Mouse (Mus musculus) lung, adult 2 months (tissue): Measurements from ENCODE around the gene Olfr1328. TPM values are rescaled to one million over a fixed set of nuclear protein-coding genes. Genes with fewer than 3 reads are reported as not detected.
"Not testable (repeated sequence)": the region's sequence is repeated elsewhere in the genome, so short reads cannot be mapped to it uniquely, and the experiment has no call there.

Experiments
- DNase-seq: peaks from one replicate; pipeline ENCODE4 v3.0.0; 2022
- H3K4me1 ChIP-seq: fragments of 200-500 bp; 2 replicates; pipeline ENCODE4 v1.6.1; 2011; ENCODE audit warnings: low read length; ENCODE audit not compliant: control insufficient read depth, insufficient read depth
- H3K4me3 ChIP-seq: fragments of 200-500 bp; replicated peaks from 2 replicates; pipeline ENCODE3; 2011; ENCODE audit warnings: low read depth, mild to moderate bottlenecking, control low read depth, low read length; ENCODE audit errors: extremely low read depth
- CTCF ChIP-seq: fragments of 200-500 bp; IDR thresholded peaks from 2 replicates; pipeline ENCODE4 v1.5.1; 2011; ENCODE audit warnings: mild to moderate bottlenecking, low read length, control low read depth; ENCODE audit not compliant: insufficient read depth
- POLR2A ChIP-seq: fragments of 200-500 bp; IDR thresholded peaks from 2 replicates; pipeline ENCODE4 v1.6.1; 2011; ENCODE audit warnings: low read depth, mild to moderate bottlenecking, control low read depth, low read length, borderline replicate concordance; ENCODE audit errors: extremely low read depth
- WGBS: fragments of 180-500 bp; shearing (Covaris S2); methylation state at CpG from one replicate; pipeline ENCODE4 v1.1.7; 2018; 5-methylcytosine and 5-hydroxymethylcytosine counted together
- polyA plus RNA-seq: library from polyadenylated mRNA; depleted of rRNA; stranded (reverse); fragments of >200 nt; gene quantifications from 2 replicates; pipeline ENCODE4 v1.2.3, GENCODE M21; 2012; rRNA removed

Olfr1328 gene
- polyA plus RNA-seq, result not detected in 2 replicates

DNA sequence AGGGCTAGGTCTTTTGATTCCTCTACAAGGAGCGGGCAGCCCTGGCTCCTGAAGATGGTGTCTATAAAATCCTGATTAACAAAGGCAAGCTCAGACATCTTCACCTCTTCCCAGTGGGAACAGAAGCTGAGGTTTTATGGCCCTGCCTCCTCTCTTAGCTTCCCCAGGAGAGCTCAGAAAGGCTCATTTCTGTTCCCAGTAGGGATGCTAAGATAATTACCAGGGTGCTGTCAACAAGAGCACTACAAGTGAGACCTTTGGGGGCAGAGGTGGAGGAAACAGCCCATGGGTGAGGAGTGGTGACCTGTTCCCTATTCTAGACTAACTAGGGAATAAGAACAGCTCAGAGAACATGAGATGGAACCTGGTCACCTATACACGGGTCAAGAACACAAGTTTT, at the start of gene Olfr1328:
TSS of gene Olfr1328 (minus strand) at position 101 of the 400 bp plus-strand sequence.
- H3K4me1 ChIP-seq, result no peaks in the 10 kb centered on the region
- DNase-seq, result no peak
- H3K4me3 ChIP-seq, result no peak within 1 kb of the TSS
- TF ChIP-seq CTCF, result no peak
- TF ChIP-seq POLR2A, result no peak
- WGBS, result 75% methylated on average over 2 of the region's 2 CpGs

DNA sequence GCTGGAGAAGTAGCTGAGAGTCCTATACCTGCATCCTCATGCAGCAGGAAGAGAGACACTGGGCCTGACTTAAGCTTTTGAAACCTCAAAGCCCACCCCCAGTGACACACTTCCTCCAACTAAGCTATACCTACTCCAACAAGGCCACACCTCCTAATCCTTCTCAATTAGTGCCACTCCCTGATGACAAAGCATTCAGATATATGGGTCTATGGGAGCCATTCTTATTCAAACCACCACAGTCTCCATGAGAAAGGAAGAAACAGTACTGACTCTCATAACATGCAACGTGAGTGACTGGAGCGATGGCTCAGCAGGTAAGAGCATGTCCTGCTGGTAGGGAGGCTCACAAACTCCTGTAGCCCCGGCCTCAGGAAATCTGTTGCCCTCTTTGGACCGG, 46.9 kb upstream of the Olfr1328 start:
- DNase-seq, result no peak
- no peaks in the 10 kb centered on the region for H3K4me1 ChIP-seq
- 84% methylated on average over 4 of the region's 4 CpGs for WGBS
- no peak overlapping the region for H3K4me3 ChIP-seq
- TF ChIP-seq POLR2A (no peak), CTCF (no peak)

DNA sequence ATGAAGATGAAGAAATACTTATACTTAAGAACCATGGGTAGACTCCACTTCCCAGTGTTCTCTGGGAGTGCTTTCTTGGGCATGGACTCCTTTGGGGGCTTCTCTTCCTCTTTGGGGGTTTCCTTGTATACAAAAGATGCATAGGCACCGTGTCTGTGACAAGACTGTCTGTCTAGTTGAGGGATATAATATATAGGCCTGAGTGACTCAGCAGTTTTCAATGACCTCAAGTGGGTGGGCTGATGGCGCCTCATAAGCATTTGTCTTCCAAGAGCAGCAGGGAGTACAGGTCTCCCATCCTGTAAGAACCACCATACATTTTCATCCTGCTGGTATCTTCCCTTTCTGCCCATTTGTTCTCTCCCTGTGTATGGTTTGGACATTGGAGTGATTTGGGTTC, 34.9 kb upstream of the Olfr1328 start:
- 59% methylated on average over 2 of the region's 2 CpGs for WGBS
- no peak for TF ChIP-seq POLR2A
- TF ChIP-seq CTCF, result no peak

DNA sequence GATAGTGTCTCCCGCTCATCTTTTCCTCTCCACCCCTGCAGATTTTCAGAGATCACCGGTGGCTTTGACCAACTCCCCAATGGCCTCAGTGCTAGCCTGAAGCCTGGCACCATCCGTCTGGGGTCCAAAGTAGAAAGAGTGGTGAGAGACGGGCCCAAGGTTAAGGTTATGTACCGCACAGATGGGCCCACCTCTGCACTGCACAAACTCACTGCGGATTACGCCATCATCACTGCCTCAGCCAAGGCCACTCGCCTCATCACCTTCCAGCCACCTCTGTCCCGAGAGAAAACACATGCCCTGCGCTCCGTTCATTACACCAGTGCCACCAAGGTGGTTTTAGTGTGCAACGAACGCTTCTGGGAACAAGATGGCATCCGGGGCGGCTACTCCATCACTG, 29.3 kb upstream of the Olfr1328 start:
- Histone ChIP-seq H3K4me1 (no peaks in the 10 kb centered on the region), H3K4me3 (no peak overlapping the region)
- no peak for DNase-seq
- 90% methylated on average over 15 of the region's 15 CpGs for WGBS
- TF ChIP-seq POLR2A, result no peak
- no peak for TF ChIP-seq CTCF

More for the DNA sequence above, 34.9 kb upstream of the Olfr1328 start:
- DNase-seq, result no peak
- Histone ChIP-seq H3K4me3 (no peak overlapping the region), H3K4me1 (no peaks in the 10 kb centered on the region)

DNA sequence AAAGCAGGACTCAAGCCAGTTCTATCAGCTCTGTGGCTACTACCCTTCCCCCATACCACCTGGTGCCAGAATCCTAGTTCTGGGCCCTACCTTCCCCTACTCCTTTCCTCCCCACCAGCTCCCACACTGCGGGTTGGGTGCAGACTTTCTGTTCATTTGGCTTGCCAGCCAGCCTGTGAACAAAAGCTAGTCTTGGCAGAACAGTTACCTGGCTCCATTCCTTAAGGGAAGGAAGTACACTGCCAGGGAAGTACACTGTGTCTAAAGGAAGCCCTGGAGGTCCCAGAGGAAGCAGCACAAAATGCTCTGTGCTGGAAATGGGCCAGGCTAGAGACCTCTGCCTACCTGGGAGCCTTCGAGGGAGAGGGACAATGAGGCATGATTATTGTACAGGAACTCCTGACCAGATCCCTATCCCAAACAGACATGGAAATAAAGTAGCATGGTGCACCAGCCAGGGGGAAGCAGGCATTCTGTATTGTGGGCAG, 22.8 kb upstream of the Olfr1328 start, which contains the start of gene Lao1:
TSS of gene Lao1 (plus strand) at position 438 of the 488 bp plus-strand sequence.
- 51% methylated on average over 2 of the region's 2 CpGs for WGBS
- DNase-seq, result peak; percentile 3
- TF ChIP-seq CTCF, result no peak
- TF ChIP-seq POLR2A, result no peak
- Histone ChIP-seq H3K4me3 (no peak within 1 kb of the TSS), H3K4me1 (no peaks in the 10 kb centered on the region)

DNA sequence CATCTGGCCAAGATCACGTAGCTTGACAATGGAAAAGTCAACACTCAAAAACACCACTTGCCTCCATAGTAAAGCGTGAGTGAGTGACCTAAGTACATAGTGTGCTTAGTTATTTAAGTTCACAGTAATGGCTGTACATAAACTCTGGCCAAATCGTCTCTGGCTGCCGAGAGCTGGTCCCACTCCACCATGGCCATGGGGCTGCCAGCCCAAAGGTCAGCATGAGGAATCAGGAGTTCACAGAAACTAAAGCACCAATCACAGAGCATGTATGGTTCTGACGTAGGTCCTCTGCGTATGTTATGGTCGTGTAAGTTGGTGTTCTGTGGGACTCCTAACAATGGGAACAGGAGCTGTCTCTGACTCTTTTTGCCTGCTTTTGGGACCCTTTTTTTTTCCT, 20.4 kb upstream of the Olfr1328 start:
- no peaks in the 10 kb centered on the region for H3K4me1 ChIP-seq
- WGBS, result 72% methylated on average over 7 of the region's 7 CpGs
- DNase-seq, result no peak
- H3K4me3 ChIP-seq, result no peak overlapping the region
- TF ChIP-seq POLR2A, result no peak
- no peak for TF ChIP-seq CTCF

DNA sequence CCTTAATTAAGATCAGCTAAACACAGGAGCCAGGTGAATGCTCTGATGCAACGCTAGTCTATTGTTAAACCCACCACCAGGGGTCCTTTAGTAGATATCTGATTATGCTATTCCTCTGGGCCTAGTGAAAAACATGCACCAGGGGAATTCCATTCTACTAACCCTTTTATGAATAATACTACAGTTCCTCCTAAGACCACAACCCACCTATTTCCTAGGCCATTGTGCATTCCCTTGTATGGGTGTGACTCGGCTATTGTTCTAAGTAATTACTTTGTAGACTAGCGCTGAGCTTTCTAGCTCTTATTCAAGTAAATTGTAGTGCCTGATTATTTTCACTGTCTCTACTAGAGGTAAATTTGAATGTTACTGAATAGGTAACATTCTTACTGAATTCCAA, 7.1 kb downstream of the Olfr1328 start:
- not testable (repeated sequence) for DNase-seq, H3K4me1 ChIP-seq, H3K4me3 ChIP-seq
- 81% methylated on average over 3 of the region's 3 CpGs for WGBS

DNA sequence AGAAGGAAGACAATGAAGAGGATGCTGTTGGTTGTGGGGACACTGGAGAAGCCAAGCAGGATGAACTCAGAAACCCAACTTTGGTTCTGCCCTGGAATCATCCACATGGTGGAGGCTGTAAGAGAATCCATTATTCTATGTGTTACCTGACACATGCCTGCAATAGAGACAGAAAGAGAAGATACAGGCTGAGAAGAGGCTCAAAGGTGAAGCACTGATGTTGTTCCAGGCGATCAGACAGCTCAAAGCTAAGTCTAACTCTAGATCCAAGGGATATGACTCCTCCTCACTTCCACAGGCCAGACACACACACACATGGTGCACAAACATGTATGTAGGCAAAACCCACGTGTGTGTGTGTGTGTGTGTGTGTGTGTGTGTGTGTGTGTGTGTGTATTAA, 21.0 kb downstream of the Olfr1328 start, which contains the start of gene Olfr1329:
TSS of gene Olfr1329 (minus strand) at position 101 of the 400 bp plus-strand sequence.
- not testable (repeated sequence) for DNase-seq, H3K4me3 ChIP-seq, H3K4me1 ChIP-seq
- 58% methylated on average over 2 of the region's 2 CpGs for WGBS

DNA sequence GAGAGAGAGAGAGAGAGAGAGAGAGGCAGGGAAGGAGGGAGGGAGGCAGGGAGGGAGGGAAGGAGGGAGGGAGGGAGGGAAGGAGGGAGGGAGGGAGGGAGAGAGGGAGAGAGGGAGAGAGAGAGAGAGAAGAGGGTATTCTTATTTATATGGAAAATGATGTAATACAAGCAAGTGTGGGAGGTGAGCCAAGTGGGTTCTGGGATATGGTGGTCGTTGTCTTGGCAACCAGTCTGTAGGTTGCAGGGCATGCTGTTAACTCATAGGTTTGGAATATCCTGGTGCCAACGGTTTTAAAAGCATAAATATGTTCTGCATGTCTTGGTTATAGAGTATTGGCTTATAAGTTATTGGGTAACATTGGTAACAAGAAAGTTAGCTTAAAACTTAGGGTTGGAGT, 36.4 kb downstream of the Olfr1328 start:
- Histone ChIP-seq H3K4me3 (no peak overlapping the region), H3K4me1 (no peaks in the 10 kb centered on the region)
- no peak for DNase-seq
- TF ChIP-seq CTCF (no peak), POLR2A (no peak)
- WGBS, result 58% methylated on average over 2 of the region's 2 CpGs

DNA sequence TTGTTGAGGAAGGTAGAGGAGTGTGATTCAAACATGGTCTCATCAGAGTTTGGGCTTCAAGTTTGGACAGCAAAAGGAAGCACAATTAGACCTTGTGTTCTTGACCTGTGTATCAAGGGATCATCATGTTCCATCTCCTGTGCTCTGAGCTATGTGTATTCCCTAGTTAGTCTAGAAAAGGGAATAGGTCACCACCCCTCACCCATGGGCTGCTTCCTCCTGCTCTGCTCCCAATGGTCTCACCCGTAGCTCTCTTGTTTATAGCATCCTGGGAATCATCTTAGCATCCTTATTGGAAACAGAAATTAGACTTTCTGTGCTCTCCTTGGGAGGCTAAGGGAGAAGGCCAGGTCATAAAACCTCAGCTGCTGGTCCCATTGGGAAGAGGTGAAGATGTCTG, 50.1 kb downstream of the Olfr1328 start, which contains the start of gene Olfr1330:
TSS of gene Olfr1330 (plus strand) at position 301 of the 400 bp plus-strand sequence.
- DNase-seq, result no peak
- no peak within 1 kb of the TSS for H3K4me3 ChIP-seq
- TF ChIP-seq POLR2A (no peak), CTCF (no peak)
- no peaks in the 10 kb centered on the region for H3K4me1 ChIP-seq
- WGBS, result 75% methylated on average over 1 of the region's 1 CpGs

Other genes with a start within 250 kb of the Olfr1328 start
- 7.2 and 12.8 TPM in 2 replicates for gene Olfr1342, start 245.9 kb downstream of the Olfr1328 start, polyA plus RNA-seq
- gene Olfr1341, start 235.1 kb downstream of the Olfr1328 start, polyA plus RNA-seq, result not detected in 2 replicates
- not detected in 2 replicates for gene Olfr1340, start 218.5 kb downstream of the Olfr1328 start, polyA plus RNA-seq
- gene Olfr1339, start 206.4 kb downstream of the Olfr1328 start, polyA plus RNA-seq, result not detected in 2 replicates
- gene Olfr1338, start 179.9 kb downstream of the Olfr1328 start, polyA plus RNA-seq, result not detected in 2 replicates
- gene Olfr1337, start 156.0 kb downstream of the Olfr1328 start, polyA plus RNA-seq, result not detected in 2 replicates
- not detected in 2 replicates for gene Olfr1335, start 128.7 kb downstream of the Olfr1328 start, polyA plus RNA-seq
- gene Olfr1333, start 102.3 kb downstream of the Olfr1328 start, polyA plus RNA-seq, result not detected in 2 replicates
- not detected in 2 replicates for gene Olfr1331, start 74.0 kb downstream of the Olfr1328 start, polyA plus RNA-seq
- gene Olfr1330, start 50.0 kb downstream of the Olfr1328 start, polyA plus RNA-seq, result not detected in 2 replicates
- not detected in 2 replicates for gene Olfr1329, start 21.1 kb downstream of the Olfr1328 start, polyA plus RNA-seq
- gene Lao1, start 23.0 kb upstream of the Olfr1328 start, polyA plus RNA-seq, result not detected in 2 replicates
- gene Slc2a1, start 170.1 kb upstream of the Olfr1328 start, polyA plus RNA-seq, result 32.0 and 39.0 TPM in 2 replicates
- 8.9 and 10.1 TPM in 2 replicates for gene Zfp691, start 235.6 kb upstream of the Olfr1328 start, polyA plus RNA-seq